Mouse (Mus musculus) T-cell, adult 2 months (primary cell): ENCODE measurements at regions not wholly inside any gene's neighbourhood (a gene's known extent, or its start where the extent isn't known, plus 50 kb on each side); places are given as distances from the start of the nearest gene placed in this dataset.

Experiments
- DNase-seq: peaks from one replicate; pipeline ENCODE4 v3.0.0; 2022; ENCODE audit warnings: low spot score

DNA sequence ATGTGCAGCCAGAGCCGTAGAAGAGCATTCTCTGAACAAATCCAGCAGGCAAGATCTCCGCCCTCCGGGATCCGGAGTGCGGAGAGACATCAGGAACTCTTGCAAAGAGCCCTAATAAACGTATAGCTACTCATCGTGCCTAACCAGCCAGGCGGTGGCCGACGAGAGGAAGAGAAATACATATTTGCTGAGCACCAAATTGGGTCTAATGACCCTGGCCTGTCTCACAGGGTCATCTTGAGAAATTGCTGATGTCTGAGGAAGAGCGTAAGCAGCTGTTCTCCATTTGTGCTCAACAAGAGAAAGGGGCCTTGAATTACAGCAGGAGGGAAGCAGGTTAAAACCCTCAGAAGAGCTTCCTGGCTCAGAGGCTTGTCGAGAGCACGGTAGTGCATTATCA, 92.8 kb upstream of the Zfp703 start:
- DNase-seq, result no peak

DNA sequence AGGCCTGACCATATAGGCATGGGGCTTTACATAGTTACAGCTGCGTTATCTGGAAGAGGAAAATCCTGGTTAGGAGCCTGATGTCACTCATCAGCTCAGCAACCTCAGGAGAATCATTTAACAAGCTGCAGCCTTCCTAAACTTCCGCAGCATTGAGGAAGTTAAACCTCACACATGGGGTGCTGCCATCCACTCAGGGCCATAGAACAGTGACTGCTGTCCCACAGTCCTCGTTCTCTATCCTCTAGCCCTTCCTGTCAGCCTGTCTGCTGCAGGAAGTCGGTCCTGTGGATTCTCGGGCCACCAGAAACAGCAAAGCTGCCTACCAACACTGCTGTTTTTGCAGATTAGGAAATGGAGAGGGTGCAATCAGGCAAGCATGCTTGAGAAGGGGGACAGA, 91.8 kb upstream of the Zfp703 start:
- no peak for DNase-seq

DNA sequence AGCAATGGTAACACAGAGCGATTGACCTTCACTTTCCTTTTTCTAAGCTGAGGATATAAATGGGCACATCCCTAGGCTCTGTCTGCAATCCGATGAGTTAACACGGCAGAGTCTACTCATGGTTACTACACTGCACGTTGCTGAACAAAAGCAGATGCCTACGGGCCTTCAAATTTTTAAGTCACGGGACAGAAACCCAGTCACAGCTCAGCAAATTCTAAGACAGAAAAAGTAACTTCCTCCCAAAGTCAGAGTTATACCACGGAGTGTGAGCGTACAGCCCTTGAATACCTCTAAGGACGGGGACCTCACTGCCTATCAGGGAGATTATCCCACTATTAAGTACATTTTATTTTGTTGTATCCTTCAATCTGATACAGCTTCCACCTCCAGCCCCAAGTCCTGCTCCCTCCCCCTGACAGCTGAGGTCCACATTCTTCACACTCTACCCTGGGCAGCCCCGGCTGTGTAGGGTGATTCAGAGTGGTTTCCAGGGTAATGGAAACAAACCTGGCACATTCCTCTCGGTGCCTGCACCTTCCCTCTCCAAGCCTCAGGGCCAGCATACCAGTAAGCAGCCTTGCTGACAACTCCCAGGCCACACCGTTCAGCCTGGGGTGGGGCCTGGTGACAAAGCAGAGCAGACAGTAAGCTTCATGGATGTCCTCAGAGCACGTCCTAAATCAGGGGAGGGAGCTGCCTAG, 90.2 kb upstream of the Zfp703 start:
- no peak for DNase-seq

DNA sequence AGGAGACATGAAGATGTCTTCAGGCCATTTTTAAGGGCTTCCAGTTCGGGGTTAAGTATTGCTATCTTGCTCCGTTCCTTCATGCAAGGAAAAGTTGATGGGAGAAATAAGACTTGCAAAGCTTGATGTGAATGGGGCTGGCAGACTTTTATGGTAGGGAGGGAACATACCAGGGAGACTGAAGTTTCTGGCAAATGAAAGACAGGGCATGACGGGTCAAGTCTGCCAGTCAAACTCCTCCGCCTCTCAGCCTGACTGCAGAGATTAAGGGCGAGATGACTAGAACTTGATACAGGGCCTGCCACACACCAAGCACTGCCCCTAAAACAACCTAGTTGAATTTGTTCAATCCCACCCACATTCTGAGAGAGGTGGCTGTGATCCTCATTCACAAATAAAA, 89.6 kb upstream of the Zfp703 start:
- no peak for DNase-seq

DNA sequence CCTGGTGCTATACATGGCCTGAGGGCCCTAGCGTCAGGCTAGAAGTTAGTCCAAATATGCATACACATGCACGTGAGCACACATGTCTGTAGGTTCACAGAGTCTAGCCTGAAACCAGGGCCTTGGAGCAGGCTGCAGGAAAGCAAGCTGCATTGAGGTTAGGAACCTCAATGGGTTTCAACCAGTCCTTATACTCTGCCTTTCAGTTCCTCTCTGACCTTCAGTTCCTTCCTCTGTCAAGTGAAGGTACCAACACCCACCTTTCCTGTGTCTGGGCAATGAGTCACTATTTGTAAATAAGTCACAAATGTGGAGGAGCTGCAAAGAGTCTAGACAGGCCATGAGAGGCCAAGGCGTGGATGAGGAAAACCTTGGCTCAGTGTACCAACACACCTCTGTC, 89.1 kb upstream of the Zfp703 start:
- DNase-seq, result no peak

DNA sequence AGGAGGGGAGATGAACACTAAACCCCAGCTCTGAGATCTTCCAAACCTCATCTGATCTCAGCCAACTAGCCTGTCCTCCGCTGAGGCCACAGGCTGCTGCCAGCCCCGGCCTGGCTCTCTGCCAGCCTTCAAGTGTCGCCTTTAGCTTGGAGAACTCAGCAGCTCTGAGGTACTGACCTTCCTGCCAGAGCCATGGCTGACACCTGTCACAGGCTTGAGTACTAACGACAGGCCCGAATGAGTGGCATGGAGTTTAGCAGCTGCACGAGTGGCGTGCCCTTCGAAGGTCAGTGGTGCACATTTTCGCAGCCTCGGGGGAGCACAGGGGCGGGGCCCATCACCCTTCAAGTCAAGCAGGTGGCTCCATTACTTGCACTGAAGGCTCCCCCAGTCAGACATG, 85.2 kb upstream of the Zfp703 start:
- no peak for DNase-seq

DNA sequence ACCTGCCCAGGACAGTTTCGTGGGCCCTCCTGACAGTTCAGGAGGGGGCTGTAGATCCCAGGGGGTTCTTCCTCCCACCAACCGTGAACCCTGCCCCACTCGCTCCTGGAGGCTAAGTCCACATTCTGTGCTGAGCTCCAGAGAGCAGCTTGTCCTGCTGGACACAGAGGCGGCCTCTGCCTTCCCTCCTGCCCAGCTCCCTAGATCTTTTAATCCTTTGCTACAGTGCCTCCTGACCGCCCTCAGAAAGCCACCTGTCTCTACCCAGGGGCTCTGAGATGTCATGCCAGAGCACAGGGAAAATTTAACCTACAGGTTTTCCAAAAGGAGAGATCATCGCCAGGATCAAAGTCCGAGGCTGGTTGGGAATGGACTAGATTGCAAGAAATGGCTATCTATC, 84.7 kb upstream of the Zfp703 start:
- no peak for DNase-seq

DNA sequence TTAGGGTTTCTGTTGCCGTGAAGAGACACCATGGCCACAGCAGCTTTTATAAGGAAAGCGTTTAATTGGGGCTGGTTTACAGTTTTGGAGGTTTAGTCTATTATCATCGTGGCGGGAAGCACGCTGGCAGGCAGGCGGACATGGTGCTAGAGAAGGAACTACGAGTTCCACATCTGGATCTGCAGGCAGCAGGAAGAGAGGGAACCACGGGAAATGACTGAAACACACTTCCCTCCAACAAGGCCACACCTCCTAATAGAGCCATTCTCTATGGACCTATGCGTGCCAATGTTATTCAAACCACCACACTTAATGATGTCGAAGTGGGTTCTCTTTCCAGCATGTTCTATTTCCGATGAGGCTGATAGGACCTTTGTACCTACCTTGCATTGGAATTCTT, 81.3 kb upstream of the Zfp703 start:
- DNase-seq, result no peak

DNA sequence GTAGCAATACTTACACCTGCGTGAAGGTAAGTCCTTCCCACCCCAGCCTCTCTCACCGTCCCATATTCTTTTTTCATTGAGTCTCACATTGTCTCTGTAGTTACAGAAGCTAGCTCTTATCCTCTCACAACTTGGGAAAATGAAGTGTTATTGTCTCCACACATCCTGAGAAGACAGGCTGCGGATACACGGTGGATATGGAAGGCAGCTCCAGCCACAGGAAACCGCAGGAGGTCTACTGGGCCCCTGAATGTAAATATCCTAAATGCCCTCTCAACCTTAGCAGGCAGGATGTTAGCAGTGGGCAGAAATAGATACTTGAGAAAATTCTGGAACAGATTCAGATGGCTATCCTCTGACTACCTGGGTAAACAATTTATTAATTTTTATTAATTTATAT, 73.8 kb upstream of the Zfp703 start:
- no peak for DNase-seq

DNA sequence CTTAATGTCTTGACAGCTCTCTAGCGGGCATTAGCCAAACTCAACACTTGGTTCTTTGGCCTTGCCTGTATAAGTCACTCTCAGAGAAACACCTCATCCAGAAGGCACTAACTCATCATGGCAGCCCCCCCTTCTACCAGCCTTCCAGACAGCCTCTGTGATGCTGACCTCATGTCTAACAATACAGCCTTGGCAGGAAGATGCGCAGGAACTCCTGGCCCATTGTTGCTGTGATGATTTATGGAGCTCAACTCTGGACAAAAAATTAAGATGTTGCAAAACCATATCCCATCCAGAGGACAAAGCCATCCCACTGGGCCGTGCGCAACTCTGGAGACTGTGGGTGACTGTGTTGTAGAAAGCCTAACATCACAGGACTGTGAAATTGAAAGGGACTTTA, 70.9 kb upstream of the Zfp703 start:
- DNase-seq, result no peak

DNA sequence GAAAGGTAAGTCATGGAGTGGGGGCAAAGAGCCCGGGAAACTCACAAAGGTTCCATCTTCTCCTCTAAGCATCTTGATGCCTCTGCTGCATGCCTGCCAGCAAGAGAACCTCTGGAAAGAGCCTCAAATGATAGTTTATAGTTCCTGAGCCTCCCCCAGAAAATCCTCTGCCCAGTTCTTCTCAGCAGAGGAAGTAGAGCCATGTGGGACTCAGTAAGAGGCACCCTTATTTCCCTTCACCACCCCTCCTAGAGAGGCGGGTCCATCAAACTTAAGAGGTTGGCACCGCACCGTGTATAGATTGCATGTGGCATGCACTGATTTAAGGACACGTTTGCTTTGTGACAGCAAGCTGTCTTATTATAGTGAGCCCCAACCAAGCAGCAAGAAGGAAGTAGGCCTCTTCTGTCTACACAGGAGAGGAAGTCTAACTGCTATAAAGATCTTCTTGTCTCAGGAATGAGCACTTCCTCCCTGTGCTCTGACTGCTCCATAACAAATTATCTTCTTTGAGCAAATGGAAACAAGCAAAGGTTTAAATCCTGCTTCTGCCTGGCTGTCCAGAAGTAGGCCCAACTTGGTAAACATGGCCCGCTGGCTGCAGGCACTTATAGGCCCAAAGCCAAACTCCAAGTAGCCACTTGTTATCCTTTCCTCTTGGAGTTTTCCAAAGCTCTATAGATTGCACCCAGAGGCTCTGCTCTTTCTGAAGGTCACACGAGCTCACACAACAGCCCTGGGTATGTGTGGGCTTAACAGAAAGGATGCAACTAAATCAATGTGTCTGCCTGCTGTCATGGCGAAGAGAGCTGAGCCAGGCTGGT, 69.6 kb upstream of the Zfp703 start:
- no peak for DNase-seq

DNA sequence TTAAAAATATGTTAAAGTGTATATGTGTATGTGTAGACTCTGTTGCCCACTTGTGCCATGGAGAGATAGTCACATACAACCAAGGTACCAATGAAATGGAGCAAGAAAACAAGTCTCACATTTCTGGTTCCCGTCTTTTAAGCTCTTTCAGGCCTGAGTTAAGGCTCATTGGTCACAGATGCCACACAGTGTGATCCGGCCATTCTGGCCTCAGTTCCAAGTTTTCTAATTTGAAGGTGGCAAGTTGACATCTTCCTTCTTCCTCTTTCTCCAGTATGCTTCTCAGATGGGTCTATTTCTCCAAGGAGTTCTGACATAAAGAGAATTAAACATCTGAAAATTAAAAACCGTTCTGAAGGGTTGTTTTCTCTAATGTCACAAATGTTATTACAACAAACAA, 66.9 kb upstream of the Zfp703 start:
- no peak for DNase-seq

DNA sequence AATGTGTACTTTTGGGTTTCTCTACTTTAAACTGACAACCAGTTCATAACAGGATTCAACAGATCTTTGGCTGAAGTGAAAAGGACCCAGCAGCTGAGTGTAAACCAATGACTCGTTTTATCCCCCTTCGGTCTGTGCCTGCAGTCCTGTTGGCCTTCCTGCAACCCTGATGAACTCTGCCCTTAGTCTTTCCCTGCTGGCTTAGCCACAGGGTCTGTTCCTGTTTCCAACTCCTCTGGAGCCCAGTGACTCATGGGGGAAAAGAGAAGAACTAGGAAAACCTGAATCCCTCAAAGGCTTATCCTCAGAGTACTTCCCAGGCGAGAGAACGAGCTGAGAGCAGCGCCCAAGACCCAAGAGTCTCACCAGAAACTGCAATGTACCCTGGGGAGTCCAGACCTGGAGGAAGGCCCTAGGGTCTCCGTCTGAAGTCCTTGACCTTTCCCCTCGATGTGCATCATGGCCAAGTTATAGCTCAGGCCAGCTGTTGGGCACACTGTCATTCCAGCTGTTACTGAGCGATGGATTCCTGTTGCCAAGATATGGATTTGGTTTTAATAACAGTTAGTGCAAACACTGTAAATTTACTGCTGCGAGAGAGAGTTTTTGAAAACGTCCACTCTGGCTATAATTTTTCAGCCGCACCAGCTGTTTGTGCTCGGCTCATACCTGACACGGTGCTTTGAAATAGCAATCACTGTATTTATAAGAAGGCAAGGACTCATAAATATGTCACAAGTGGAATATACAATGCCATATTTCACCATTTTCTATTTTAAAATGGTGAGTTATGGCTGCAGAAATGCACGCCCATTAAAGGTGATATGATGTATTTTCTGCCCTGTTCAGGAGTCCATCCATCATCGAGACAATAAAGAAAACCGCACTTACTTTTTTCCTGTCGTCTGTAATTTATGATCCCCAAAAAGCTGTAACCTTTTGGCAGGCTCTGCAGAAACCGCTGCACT, 63.3 kb upstream of the Zfp703 start:
- DNase-seq, result no peak

DNA sequence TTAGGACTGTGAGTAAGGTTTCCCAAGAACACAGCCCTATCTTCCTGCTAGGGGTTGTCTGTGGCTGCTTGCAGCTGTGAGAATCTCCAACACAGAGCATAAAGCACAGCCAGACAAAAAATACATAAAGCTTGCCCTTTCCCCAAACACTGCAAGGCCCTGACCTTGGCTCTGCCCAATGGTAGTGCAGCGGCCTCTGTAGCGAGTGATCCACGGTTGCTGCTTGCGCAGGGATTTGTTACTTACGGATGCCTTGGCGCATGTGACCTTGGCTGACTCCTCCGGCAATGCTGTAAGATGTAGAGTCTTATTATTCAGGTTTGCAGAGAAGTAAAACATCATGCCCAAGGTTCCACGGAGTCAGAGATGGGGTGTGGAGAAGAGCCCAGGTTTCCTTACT, 61.4 kb upstream of the Zfp703 start:
- no peak for DNase-seq

DNA sequence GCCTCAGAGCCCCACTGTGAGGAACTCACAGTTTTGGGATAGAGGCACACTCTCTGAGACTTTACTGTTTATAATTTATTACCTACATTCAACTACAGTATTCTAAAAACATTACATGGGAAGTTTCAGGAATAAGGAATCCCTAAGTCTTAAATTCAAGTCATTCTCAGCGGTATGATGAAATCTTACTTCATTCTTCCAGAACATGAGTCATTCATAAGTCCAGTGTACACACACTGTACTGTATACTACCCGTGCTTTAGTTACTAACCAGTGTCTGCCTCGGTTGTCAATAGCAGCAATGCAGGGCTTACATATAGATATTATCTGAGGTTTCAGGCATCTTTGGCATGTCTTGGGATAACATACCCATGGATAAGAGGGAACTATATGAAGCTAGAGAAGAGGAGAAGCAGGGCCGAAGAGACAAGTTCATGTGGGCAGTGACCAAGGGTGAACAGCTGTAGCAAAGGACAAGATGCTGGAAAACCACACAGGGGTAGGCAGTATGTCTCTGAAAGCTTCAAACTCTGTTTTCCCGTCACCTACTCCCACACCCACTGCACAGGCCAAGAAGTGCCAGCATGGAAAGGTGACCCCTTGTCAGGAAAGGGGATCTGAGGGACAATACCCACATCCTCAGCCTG, 55.5 kb upstream of the Zfp703 start:
- no peak for DNase-seq

DNA sequence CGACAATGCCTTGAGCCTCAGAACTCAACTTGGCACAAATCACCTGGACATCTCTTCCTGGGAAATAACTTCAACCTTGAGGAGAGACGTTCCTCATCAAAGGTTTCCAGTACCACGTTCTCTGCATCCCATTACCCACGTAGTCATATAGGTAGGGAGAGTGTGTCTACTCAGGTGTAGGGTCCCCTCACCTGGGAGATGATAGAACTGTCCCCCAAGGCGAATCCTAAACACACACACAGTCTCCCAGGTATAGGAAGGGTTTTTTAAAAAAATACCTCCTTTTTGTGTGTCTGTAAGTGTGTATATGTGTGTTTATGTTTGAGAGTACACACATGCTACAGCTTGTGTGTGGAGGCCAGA, 55.0 kb upstream of the Zfp703 start:
- no peak for DNase-seq

DNA sequence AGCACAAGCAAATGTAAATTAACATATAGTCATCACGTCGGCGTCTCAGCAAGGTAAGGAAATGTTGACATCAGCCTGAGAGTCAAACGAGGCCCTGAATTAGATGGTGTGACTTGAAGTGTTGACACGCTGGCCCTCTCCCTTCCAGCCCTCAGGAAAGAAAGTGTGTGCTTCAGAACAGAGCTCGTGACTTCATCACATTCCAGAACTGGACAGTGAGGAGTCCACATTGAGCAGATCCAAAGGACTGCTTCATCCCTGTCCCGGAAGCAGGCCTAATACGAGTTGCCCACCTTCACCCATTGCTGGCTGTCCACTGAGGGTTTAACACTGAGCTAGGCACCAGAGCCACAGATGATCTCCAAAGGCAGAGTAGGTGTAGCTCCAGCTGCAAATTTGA, 54.0 kb upstream of the Zfp703 start:
- no peak for DNase-seq
